8 mouse cellular contexts compared by ENCODE assay signal in genomic region chr16:4489114-4489624, GRCm38 (mm10). TPM values are rescaled to one million over a fixed set of nuclear protein-coding genes. Genes with fewer than 3 reads are reported as not detected.
A peak's percentile ranks its signal among the peaks of the same experiment; 100 is the strongest.
DNase-seq lines count a peak whose midpoint lies in the region; ATAC-seq and TF ChIP-seq lines count a peak whose summit lies in the region.

No protein-coding gene starts in this region.

- peak; percentile 91 to 94 for DNase-seq in gastrocnemius, adult 8-10 months (ENCODE audit: low spot score in 2 of 2)
- DNase-seq in hindlimb bud, embryonic 11.5 days (ENCODE audit: extremely low spot score, low read depth, low spot score): peak; percentile 58
- DNase-seq in left cerebral cortex, adult 2 months (ENCODE audit: extremely low spot score in 1 of 2, low spot score in 2 of 2): peak; percentile 86 to 93
- DNase-seq in right cerebral cortex, adult 2 months (ENCODE audit: low spot score in 2 of 2): peak; percentile 94 to 96
- peak; percentile 76 for DNase-seq in urinary bladder, postnatal 10 days (ENCODE audit: low spot score)

- peak overlapping the region; percentile 42 for H3K27ac ChIP-seq in left cerebral cortex, adult 2 months

- TF ChIP-seq CTCF in left cerebral cortex, adult 2 months (IDR thresholded peaks at IDR 0.05): peak; percentile 90

- ATAC-seq in activated CD4-positive, CD25-positive, alpha-beta regulatory T cell, adult 4 months: peak; percentile 52
- peak; percentile 98 for ATAC-seq in common myeloid progenitor, adult 5-6 weeks (replicated peaks; ENCODE audit: low read depth, poor library complexity, severe bottlenecking)
- peak; percentile 92 for ATAC-seq in megakaryocyte, adult 5-6 weeks (ENCODE audit: poor library complexity, severe bottlenecking)

- no peak overlapping the region for H3K4me3 ChIP-seq in left cerebral cortex, adult 2 months

- intact Hi-C loops in left cerebral cortex, adult 2 months (cut with DNase I): loop anchor here (1.0 to 5.0 kb wide), 3 partner anchors 53 to 178 kb away; no protein-coding TSS in a partner anchor

RNA-seq across cellular contexts. Expression of gene Srl, which starts 52.4 kb away (rescaled TPM):
- 1 to 10 TPM in 1 of 2 experiments, under 1 TPM in 1; 0.20 to 1.9 TPM for polyA plus RNA-seq in activated CD4-positive, CD25-positive, alpha-beta regulatory T cell, adult 4 months (2017; shearing (Covaris generic))
- 14.1 and 23.1 TPM in 2 replicates for total RNA-seq in common myeloid progenitor, adult 5-6 weeks (2017)
- 1,000 to 10,000 TPM; 1,019 to 1,332 (median 1,204) TPM for total RNA-seq in gastrocnemius, adult 8-10 months (2022)
- 1 to 10 TPM; 5.1 to 5.9 TPM for total RNA-seq in left cerebral cortex, adult 2 months (2021)
- 2.9 and 3.1 TPM in 2 replicates for total RNA-seq in megakaryocyte, adult 5-6 weeks (2015)
- total RNA-seq in megakaryocyte, adult 5-6 weeks (2017): 1.8 and 10.9 TPM in 2 replicates

Comparison
In these comparisons a context has a peak if more than half of its experiments do, and no peak if none do; other contexts are left out.
1. RNA of gene Srl, which starts 52.4 kb away (total RNA-seq): 1,019 to 1,332 TPM in gastrocnemius, adult 8-10 months; 14.1 to 23.1 TPM in common myeloid progenitor, adult 5-6 weeks, 5.1 to 5.9 TPM in left cerebral cortex, adult 2 months and 1.8 to 10.9 TPM in megakaryocyte, adult 5-6 weeks; every median in the first group is over 10 times any median in the second.
2. Peak in every context shown above with its lines, with median percentiles within 50 percentile points of each other: ATAC-seq and DNase-seq.